Mouse (Mus musculus): ENCODE measurements around the gene Pcdh15. TPM values are rescaled to one million over a fixed set of nuclear protein-coding genes. Genes with fewer than 3 reads are reported as not detected.

The Pcdh15 gene
- polyA plus RNA-seq, 3 experiments from 2014 or later = 0.32 TPM; not detected in 2

DNA sequence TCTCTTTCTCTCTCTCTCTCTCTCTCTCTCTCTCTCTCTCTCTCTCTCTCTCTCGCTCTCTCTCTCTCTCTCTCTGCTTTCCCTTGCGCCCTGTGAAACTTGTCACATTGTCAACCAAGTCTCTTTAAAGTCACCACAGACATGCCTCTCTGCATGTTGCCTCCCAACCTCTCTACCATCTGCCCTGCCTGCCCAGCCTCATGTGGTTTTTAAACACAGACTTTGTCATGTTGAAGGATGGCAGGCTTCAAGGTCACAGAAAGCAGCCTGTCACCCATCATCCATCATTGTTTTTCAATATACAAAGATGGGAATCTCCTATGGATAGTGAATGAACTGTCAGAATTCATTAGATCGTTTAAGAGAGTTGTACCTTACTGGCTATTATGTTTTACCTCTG, 1207.9 kb downstream of the Pcdh15 start:
- no peak for ATAC-seq

DNA sequence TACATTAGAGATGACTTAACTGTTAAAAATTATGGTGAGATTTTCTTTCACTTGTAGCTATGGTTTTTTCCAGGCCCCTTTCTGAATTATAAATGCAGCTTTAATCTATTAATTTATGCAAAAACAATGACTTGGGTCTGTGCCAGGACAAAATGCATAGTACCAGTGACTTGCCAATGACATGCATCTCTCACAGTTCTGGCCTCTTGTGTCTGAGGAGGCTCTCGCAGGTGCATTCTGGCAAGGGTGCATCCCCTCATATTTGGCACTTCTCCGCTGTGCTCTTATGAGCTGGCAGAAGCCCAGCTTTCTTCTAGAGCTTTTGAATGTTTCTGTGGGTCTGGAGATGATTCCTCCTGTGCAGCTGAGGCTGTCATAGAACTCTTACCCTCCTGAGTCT, 1216.9 kb downstream of the Pcdh15 start:
- no peak for ATAC-seq

DNA sequence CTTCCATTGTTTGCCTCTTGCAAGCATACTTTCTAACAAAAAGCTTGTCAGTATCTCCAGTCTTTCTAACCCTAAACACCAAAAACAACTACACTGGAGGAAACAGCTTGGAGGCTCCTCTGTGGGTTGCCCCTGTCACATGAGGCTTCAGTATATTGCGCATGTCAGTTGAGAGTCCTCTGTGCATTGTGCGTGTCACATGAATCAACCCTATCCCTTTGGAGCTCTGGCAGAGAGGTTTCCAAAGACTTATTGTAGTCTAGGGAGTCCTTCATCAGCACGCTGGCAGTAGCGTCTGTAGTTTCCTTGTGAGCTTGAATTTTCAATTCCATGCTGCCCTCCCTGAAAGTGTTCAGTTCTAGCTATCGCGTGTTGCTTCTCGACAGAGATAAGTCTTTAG, 1236.3 kb downstream of the Pcdh15 start:
- no peak for ATAC-seq

DNA sequence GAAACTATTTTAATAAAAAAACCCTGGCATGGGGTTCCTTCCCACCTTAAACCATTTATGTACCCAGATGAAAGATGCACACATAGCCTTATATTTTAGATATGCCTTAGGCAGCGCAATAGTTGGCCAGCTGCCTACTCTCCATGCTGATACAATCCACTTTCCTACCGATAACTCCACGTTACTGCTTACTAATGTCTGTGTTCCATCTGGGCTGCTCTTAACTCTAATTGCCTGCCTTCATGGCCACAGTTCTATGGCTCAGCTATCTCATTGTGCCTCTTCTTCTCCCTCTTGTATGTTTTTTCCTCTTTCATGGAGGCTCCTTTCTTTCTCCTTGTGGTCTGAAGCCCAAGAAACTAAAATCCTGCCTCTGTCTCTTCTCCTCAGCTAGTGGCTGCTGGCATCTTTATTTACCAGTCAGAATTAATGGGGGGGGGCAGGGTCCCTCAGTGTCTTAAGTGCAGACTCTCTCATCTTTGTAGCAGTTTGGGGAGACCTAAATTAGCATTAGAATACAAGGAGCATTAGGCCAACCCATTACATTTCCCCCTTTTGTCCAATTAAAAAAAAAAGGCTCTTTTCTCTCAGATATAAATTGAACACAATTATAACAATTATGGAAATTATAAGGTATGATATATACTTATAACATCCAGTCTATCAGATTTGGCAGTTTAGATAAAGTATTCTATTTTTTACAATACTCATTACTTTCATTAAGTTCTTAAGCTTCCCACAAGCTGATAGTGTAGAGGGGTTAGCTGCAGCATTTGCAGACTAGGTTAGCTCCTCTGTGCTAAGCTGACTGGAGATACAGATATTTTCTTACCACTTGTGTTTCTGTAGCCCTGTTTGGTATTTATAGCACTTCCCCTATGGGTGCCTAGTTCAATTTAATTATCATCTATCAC, 1240.4 kb downstream of the Pcdh15 start:
- no peak for ATAC-seq

DNA sequence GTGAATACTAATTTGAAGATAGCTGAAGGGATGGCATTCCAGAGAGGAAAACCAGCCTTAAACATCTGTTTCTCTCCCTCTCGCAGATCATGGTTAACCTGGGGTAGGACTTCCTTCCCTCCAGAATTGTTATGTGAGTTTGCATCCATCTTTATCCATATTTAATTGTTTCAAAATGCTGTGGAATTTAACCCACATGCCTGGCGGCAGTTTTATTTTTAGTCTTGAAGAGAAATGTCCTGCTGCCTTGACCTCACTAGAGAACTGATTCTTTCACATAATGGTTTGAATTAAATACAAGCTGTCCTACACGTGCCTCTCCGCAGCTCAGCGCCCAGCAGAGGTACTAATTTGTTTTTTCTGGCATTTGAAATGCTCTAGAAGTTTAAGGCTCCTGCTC, 1260.4 kb downstream of the Pcdh15 start:
- no peak for ATAC-seq

DNA sequence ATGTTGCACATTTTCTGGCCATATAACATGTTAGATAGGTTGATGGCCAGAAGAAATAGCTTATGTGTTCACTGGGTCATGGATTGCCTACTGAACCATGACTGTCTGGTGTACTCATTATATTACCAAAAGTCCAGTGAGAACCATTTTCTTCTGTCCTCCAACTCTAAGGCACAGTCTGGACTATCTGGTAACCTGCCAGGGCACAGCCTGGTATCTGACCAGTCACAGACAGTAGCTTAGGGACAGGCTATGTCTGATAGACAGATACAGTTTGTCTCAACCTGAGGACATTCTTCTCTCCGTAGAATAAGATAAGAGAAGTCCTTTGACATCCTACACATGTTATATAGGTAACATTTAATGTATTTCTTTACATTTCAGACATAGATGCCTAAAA, 1279.6 kb downstream of the Pcdh15 start:
- ATAC-seq = no peak

DNA sequence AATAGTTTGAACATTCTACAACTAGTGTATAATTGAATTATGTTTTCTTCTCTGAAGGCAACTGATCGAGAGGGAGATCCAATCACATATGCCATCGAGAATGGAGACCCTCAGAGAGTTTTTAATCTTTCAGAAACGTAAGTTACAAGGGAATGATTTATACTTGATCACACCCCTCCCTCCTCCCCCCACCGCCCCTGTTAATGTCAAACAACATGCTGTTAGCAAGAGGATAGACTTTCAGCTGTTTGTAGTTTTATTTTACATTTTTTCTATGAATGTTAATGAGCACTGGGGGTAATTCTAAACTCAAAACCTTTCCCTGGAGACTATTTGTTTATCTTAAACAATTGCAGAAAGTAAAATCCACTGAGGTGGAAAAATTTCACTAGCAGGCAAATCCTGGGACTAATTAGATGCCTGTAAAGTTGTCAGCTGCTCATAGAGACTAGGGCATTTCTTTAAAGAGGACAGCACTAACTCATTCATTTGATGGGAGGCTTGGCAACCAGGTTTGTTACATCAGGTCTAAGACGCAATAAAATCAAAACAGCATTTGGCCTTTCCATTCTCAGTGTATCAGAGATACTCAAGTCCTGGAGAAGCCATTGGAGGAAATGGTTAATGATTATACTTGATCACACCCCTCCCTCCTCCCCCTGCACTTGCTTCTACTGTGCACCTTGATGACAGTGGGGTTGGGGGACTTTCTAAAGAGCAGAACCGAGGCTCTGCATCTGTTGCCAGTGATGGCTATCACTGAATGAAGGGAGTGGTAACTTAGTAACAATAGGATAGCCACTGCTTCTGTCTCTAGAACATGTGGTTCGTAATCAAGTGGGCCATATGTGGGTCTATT, 1280.4 kb downstream of the Pcdh15 start:
- no peak for ATAC-seq

DNA sequence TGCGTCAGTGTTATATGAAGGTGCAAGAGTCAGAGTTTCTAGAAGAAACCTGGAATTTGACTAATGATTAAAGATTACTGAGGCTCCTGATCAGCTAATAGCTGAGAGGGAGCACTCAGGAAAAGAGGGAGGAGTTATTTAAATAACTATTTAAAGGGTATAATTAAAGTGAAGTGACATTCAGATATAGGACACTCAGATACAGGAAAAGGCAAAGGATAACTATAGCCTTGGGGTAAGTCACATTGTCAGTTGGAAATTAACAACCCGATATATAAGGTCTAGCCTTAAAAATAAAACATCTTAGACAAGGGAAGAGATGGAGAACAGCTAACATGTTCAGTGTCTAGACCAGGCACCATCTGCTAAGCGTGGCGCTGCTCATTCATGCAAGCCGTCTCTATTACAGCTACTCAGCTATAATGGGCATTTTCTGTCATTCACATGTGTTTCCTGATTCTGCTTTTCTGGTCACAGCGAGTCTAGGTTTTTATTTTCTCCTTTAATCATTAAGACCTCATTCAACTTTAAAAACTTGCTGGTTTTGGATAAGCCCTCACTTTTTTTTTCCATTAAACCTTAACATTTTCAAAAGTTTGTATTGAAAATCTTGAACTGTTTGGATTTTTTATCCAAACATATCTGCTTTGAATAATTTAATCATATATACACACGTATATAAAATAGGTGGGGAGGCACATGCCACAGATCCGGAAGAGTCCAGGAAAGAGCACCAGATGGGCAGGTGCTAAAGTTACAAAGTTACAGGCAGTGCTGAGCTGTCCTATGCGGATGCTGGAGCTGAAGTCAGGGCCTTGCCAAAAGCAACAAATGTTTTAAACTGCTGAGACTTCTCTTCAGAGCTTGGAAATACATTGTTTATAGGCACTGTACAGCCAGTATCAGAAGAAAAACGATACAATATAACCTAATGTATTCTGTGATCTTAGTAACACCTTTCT, 1288.7 kb downstream of the Pcdh15 start:
- ATAC-seq = no peak

DNA sequence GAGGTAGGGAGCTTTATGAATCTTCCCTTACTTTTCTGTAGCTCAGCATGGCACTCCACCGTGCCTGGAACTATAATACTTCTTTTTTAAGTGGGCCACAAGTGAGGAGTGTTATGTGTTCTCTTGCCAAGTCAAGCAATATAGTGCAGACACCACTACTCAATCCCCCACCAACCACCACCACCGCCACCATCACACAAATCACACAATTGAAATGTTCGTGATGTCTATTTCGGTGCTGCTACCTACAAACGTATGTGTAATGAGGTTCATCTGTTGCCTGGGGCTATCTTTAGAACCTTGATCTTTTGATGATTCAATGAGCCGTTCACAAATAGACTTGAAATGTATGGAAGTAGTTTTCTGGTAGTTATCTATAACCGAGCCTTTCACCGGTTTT, 1304.0 kb downstream of the Pcdh15 start:
- no peak for ATAC-seq

DNA sequence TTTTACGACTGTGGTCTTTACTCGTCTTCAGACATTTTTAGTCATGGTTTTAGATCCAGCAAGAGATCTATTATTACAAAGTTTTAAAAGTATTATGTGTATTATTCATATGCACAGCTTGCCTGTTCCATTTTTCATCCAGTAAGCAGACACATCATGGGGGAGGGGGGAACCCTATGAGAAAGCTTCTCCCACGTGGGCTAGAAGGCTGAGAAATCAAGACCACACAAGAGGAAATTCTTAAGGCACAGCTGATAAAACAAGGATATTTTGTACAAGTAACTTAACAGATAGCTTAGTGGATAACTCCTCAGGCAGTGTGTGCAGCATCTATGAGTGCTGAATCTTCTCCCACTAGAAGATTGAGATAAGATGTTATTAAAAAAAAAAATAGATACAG, 1314.9 kb downstream of the Pcdh15 start:
- ATAC-seq = no peak

DNA sequence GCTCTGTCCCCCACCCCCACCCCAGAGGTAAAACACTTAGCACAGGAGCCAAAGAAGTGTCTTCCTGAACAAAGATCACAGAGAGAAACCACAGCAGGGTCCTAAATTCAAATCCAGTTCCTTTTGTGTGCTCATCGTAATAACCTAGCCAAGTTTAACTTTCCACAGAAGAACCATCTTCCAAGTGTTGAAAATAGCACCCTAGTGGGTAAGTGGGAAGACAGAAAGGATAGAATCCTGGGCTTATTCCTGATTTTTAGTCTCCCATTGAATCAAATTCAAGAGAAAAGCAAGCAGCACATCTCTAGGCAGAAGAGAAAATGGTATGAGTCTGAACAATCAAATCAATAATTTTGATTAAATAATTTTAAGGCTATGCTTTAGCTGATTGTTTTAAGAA, 1315.8 kb downstream of the Pcdh15 start:
- no peak for ATAC-seq

DNA sequence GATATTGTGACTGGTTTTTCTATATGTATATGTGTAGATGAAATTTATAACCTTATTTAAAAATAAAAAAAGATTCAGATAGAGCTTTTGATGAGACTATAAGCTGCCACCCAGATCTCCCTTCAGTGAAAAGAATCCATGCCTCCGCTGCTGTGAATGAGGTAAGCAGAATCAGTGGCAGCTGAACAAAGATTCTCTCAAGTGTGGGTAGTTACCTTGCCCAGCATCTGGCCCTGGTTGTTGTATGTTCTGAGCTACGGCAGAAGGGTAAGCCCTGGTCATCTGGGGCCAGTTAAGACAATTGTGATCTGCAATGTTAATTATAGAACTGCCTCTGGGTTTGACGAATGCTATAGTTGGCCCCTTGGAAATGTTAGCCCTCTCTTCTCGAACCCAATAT, 1316.2 kb downstream of the Pcdh15 start:
- no peak for ATAC-seq

DNA sequence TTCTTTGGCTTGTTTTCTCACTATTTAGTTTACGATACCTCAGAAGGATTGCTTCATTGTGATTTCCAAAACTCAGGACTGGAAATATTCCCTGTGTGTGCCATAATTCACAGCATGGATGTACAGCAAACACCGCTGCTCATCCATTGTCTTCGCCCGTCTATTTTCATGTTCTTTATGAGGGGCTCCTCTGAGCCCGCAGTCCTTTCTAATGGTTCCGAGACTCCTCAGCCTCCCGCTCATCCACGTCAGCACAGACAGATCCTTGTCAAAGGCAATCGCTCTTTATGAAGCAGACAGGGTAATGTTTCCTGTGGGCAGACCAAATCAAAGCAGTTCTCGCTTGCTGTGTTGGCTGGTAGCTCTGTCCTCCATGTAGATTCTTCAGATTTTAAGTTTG, 1316.8 kb downstream of the Pcdh15 start:
- no peak for ATAC-seq

DNA sequence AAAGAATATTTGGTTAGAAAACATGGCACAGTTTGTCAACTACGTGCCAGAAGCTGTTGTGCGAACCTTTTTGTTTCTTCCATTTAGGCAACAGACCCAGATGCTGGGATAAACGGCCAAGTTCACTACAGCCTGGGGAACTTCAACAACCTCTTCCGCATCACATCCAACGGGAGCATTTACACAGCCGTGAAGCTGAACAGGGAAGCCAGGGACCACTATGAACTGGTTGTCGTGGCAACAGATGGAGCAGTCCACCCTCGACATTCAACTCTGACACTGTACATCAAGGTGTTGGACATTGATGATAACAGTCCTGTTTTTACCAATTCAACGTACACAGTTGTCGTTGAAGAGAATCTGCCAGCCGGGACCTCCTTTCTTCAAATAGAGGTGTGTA, 1350.9 kb downstream of the Pcdh15 start:
- ATAC-seq = no peak

DNA sequence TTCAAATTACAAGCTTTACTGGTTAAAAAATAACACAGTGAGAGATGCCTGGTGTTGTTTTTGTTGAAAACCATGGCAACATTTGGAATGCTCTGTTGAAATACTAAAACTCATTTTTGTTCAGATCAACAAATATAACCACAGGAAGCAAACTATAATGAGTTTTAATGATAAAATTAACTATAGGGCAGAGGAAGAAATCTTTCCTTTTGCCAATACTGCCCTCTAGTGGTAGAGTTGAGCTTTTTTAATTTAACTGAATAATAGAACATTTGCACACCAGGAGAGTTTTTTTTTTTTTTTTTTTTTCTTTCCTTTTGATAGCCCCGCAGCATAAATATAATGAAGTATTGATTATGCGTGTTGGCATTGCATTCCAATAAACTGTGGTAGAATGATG, 1364.8 kb downstream of the Pcdh15 start:
- ATAC-seq = no peak

DNA sequence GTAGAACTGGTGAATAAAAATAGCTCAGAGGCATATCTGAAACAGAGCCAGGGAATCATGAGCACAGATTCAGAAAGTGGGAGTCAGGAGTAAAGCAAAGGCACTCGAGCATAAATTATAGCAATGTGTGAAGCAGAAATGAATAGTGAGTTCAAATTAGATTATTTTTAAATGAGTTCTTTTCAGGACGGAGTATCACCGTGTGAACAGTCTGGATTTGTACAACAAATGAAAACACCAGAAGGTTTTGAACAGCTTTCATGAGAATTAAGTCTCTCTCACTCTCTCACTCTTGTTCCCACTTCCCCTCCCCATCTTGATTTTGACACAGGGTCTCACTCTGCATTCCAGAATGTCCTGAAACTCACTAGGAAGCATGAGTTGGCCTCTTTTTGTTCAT, 1381.6 kb downstream of the Pcdh15 start:
- no peak for ATAC-seq

DNA sequence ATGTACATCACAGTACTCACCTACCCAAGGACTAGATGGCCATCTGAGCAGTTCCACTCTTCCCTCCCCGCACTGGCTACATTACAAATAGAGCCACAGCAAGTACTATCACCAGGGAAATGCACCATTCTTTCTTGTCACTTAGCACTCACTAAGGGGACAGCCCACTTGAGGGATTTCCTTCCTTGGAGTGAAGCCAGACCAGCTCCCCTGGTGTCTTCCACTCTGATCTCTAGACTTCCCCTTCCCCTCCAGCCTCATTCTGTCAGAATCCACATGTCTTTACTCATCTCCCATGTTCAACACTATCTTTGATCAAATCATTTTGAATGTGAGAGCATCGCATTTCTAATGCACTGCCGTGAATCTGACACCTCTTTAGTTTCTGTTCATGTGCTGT, 1413.2 kb downstream of the Pcdh15 start:
- no peak for ATAC-seq

DNA sequence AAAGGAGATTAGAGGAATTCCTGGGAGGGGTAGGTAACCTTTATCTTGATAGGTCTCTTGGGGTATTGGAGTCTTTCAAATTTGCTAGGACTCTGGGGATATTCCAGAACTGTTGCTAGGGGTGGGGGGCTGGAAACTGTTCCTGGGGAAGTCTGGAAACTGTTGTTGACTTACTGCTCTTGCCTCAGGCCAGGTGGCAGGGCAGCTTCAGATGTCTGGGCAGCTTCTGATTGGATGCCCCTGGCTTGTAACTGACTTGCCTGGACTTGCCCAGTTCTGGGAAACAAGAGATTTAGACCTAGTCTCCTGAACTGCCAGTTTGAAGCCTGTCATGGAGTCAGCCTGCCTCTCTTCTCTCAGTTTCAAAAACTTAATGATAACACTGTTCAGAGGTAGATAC, 1414.6 kb downstream of the Pcdh15 start:
- ATAC-seq = no peak

DNA sequence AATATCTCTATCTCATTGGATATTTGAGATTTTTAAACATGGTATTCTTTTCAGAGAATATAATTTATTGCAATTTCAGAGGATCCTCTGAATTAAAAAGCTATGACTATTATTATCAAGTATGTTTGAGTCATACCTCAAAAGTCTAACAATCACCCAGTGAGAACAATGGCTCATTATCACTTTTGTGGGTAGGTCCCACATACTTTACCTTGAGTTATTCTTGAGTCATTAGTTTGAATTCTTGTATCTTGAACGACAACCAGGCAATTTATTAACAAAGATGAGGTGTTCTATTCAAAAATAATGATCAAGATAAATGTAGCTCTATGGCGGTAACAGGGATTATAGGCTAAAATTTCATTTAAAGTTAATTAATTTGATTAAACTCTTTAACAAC, 1439.2 kb downstream of the Pcdh15 start:
- ATAC-seq = no peak

DNA sequence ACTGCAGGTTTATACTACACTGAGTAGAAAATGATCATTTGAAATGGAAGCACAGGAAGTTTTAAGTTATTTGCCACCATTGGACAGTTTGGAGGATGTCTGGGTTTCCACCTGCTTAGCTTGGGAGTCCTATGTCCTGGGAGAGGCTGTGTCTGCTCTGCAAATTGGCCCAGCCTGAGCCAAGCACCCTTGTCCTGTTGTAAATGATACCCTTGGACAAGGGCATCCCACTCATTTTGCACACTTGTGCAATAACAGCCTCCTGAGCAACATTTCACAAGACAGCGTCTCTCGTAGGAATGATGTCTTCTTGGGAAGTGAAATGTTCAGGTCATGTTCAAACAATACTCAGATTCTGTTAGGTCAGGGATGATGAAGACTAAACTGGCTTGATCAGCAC, 1456.2 kb downstream of the Pcdh15 start:
- ATAC-seq = no peak

DNA sequence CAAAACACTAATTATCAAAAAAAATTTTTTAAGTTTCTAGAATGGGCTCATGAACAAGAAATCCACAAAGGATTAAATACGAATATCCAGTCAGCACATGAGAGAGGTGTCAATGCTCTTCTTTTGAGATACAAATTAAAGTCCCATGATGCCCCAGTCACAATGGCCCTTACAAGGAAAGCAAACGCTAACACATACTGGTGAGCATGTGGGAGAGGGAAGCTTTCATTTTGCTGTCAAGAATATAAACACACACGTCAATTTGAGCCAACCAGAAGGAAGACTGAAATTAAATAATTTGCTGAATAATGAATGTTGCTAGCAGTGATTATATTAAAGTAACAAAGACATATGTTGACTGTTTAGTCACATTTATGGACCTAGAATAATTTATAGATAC, 1470.5 kb downstream of the Pcdh15 start:
- no peak for ATAC-seq

DNA sequence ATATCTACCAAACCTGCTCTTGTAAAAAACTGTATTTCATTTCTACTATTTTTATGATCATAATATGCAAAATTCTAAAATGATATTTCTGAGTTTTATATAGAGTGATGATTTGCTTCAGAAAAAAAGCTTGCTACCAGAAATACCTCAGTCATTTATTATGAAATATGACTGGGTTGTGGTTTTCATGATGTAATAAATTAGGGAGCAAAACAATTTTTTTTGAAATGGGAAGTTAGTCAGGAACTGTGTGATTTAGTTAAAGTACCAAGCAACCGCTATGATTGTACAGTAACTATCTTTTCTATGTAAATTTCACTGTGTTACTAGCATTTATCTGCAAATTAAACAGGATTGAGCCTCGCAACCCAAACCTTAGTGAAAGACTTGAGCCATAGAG, 1480.8 kb downstream of the Pcdh15 start:
- ATAC-seq = no peak

DNA sequence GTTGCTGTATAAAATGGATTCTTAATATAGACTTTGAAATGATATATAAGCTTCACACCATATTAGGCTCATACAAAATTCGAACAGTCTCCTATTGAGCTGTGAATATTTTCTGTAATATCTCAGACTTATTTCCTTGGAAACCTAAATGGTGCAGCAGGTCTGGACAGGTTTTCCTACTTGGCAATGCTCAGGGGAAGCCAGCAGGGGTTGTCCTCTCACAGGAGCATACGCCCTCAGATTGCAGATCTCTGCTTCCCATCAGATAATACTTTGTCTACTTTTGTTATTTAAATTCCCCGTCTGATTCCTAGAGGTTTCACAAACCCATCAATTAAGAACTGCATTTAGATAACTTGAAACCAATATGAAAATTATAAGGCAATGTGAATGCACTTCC, 1492.7 kb downstream of the Pcdh15 start:
- ATAC-seq = no peak
